Mouse (Mus musculus) lung, adult 18-20 months (tissue): ENCODE data around the gene Pcsk2.
A peak's percentile ranks its signal among the peaks of the same experiment; 100 is the strongest.

Source experiments
- DNase-seq, 2 experiments: peaks; one replicate each; pipeline ENCODE4 v3.0.0; 2022; ENCODE audit warnings: mixed read lengths in 2 of 2

Gene Pcsk2

DNA sequence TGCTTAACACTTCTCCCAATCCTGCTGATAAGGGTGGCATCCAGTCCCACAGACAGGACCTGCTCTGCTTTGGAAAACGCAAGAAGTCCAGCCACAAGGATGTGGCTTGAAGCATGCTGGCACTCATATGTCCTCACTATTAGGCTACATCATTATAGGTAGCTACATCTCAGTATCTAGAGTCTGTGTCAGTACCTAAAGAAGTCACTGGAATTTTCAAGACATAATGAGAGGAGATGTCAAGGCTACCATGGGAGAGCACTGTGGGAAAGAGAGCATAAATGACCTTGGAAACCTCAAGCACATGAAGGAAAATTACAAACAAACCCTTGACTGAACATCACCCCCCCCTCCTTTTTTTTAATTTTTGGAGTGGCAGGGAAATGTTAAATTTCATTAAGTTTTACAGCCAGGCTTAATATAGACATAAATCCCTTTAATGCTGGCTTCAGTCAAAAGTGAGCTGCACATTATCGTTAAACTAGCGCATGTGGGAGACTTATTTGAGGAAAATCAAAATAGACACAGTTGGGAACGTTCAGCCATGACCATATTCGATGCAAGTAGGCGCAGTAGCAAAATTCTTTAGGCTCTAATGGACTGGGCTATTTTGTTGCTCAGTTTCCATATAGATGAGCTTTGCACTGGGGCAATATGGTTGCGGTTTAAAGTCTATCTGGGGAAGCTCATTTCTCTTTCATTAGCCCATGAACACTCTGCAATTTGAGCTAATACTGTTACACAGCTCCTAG is 193.7 kb downstream of the Pcsk2 start:
- no peak for DNase-seq

DNA sequence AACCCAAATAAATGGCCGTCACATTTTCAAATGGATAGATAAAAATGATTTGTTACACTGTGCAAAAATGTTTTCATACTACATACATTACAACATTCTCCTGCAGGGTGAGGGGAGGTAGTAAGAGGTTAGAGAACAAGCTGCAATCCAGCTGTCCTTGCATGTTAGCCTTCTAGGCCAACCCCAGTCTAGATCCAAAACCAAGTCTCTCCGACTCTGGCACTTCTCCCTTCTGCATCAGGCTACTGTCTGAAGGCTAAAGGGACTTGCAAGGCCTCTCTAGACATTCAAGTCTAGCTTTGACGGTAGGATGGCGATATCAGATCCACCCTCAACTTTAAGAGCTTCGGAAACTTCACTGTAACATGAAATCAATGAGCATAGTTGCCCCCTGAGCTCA is 196.5 kb downstream of the Pcsk2 start:
- DNase-seq: no peak

DNA sequence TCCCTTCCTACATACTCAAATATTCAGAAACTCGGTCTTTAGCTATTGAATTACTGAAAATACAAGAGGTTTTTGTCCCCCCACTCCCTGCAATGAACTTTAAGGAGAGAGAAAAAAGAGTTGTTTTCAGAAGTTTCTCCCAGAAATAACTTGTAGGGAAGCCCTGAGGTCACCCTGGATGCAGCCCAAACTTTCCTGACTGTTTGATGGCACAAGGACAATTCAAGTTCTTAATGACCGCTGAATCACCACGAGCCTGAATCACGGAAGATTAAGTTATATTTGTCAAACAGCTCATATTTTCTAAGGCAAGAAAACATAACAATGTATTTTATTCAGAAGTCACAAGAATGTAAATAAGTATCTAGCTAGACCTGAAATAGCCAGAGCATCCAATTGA is 197.1 kb downstream of the Pcsk2 start:
- DNase-seq: no peak

DNA sequence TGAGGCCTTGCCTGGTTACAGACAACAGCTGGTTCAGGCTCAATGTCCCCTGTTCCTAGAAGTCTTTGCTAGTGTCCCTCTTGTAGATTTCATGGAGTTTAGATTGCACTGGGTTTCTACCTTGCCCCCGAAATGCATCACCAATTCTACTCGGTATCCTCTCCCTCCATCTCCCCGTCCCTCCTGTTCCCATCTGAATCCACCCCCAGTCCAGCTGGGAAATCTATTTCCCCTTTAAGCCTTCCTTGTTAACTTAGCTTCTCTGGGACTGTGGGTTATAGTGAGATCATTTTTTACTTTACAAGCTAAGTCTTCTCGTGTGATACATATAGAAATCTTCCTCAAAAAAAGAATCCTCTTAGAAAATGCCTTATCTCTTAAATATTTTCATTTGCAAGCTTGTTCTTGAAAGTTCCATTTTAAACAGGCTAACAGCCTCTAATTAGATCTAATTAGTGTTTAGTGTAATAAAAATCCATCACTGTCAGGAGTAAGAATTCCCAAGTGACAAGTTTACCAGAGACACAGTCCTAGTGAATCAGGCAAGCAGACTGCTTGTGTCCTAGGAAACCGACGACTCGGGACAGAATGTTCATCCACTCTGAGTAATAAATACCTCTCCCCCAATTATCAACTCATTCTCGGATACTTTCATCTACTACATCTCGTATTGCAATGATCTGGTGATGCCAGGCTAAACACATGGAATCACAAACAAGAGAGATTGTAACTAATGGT is 206.3 kb downstream of the Pcsk2 start:
- DNase-seq: no peak

DNA sequence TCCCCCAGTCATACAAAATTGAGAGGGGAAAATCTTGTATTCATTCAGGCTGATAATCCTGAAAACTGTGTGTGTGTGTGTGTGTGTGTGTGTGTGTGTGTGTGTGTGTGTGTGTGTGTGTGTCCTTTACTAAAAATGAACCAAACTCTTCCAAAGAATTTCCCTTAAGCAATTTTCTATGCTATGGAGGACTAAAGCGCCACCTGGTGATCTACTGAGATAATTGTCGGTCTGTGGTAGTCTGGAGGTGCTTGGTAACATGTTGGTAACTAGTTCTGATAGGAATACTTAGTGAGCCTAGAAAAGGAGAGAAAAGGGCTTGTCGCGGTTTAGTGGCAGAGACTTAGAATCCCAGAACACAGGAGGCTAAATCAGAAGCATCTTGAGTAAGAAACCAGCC is 230.5 kb downstream of the Pcsk2 start:
- peak in 1 of 2 experiments; percentile 8 for DNase-seq

DNA sequence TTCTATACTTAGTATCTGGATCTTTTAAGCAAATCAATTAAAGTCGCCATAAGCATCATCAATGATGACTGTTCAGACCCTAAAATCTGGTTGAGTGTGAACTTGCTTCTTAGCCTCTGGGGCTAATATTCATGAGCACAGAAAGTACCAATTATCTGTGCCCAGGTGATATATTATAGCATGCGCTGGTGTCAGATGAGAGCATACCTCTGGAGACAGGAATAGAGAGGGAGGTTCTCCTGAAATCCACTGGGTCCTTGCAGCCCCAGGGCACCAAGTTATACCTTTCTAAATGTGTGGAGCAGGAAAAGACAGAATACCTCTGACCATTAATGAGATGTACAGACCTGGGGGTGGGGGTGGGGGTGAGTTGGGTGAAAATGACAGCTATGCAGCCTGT is 234.4 kb downstream of the Pcsk2 start:
- DNase-seq: no peak

DNA sequence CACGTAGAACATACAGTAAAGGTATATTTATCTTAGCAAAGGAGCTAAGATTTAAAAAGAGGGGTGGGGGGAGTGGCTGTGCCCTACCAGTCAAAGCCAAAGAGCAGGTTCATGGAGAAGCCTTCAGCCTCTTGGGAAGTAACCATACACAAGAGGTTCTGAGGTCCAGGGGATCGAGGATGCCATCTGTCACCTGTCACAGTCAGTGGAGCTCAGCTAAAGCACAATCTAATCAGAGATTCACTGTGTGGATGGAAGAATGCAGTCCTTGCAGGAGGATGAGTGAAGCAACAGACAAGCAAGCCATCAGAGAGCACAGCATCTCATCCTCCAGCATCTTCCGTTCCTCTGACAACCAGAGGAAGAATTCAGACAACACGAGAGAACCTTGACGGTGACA is 244.0 kb downstream of the Pcsk2 start:
- no peak for DNase-seq

DNA sequence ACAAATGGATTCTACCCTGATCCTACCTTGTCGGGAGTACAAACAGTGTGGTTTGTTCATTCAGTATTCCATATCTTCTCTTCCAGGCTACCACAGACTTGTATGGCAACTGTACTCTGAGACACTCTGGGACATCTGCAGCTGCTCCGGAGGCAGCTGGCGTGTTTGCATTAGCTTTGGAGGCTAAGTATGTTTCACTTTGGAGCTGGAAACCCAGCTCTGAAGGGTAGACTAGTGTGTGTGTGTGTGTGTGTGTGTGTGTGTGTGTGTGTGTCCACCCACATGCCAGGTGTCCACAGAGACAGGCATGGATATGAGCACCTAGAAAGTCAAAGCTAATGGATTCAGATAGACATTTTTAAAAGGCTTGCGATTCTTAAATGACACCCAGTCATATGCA is 249.9 kb downstream of the Pcsk2 start:
- no peak for DNase-seq

DNA sequence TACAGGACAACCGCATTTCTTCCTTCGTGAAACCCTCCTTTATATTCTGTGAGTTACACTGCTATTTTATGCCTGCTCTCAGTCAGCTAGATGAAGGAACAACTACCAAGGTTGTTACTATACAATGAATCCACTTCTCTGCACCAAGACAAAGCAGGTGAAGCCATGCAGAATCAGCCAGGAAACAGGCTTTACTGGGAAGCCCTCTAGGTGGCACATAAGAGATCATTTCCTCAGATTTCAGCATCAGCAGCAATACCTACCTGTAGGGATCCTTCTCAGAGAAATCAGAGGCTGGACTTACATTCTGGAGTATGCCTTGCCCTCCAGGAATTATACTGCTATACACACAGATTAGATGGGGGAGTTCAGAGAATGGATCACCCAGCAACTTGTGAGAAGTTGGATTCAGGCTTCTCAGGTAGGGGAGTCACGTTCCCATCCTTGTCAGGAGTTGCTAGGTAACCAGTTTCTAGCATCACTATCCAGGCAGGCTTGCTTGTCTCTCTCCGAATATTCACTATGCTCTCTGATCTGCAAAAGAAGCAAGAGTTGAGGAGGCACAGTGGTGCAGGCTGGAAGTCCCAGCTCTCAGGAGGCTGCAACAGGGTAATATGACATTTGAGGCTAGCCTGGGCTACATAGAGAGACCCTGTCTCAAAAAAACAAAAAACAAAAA is 250.5 kb downstream of the Pcsk2 start:
- no peak for DNase-seq

DNA sequence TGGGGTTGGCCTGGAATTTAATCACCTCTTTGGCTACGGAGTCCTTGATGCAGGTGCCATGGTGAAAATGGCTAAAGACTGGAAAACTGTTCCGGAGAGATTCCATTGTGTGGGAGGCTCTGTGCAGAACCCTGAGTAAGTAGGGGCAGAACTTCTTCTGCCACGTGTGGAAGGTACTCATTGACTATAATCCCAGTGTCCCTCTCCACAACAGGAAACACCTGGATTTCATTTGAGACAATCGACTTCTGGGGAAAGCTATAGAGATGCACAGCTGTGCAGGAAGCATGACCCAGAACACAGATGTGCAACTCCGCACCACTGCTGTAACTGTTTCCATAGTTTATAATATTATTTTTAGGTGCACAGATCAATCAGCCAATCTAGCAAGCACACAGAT is 255.1 kb downstream of the Pcsk2 start:
- no peak for DNase-seq

DNA sequence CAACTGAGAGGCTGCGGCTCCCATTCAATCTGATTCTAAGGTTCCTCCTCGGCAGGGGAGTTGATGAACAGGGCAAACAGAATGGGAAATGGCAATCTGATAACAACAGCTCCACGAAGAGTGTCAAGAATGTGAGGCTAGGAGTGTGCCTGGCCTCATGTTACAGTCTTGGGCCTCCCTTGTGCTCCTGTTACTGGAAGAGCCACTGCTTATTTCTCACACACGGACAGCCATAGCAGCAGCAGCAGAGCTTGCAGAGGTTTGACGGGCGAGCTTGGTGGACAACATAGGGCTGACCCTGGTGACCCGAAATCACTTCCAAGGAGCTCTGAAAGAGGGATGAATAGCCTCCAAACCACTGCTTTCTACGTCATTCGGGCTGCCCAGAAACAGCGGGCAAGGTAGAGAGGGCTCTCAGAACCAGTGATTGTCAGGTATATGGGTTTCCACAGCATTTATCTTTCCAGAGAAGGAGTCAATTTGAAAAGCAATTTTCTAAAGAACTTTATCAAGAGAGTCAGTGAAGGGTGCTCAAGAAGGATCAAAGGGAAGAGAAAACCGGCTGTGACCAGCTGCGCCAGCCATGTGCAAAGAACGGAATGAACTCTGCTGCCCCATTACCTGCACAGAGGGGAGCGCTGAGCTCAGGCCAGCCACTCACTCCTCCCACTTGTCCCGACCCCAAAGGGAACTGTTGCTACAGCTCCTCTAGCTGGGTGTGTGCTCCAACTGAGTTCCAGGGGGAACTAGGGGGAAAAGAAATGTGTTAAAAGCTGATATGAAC is 260.4 kb downstream of the Pcsk2 start:
- peak; percentile 61 to 78 for DNase-seq

DNA sequence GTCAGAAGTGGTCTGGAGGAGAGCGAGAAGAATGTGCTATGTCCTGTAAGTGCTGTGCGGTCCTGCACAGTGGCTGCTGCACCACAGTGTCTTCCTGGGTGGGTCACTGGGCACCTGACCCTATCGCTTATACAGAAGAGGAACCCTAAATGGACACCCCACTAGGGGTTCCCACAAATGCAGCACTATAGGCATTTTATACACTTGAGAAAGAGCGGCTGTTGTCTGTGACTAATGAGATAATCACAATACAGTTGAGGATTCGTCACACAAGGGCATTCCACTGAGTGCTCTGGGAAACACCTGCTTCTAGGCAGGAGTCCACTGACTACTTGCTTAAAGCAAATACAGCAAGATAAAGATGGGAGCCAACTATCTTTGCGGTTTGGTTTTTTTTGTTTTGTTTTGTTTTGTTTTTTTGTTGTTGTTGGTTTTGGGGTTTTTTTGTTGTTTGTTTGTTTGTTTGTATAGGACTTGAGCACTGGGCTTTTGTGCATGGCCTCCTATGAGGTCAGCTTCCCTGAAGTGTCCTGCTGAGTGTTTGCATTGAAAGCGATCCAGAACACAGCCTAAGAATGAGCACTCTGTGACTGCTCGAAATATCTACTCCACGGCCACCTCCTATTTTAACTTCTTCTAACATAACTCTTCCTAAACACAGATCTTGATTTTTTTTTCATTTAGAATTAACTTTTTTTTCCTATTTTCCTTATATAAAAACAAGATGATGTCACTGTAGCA is 261.1 kb downstream of the Pcsk2 start:
- DNase-seq: peak; percentile 78 to 84

DNA sequence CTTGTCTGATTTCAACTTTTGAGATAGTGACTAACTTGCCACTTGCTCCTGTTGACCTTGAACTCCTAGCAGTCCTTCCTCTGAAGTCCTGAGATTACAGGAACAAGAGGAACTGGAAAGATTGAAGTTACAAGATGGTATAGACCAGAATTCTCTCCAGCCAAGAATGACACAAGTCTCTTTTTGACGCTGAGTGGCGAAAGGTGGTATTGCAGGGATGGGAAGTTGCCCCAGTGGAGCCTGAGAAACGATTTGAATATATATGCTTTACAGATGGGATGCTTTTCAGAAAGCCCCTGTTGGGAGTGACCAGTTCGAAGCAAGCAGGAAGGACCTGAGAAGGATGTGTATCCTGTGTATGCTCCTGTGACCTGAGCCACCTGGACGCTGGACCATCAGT is 262.8 kb downstream of the Pcsk2 start:
- DNase-seq: peak in 1 of 2 experiments; percentile 12

DNA sequence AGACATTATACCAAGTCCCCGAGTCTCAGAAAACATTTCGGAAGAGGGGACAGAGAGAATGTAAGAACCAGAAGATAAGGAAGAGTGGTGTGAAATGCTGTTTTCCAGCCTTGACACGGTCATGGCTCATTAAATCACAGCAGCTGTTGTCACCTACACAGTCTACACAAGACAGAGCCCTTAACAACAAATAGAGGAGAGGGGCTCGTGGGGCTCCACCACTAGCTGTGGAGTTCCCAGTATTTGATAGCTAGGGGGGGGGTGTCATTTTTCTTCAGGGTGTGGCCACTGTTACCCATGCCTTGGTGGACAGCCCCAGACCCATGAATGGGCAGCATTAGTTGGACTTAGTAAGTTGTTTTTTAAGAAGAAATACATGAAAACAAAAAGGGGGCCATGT is 266.3 kb downstream of the Pcsk2 start:
- no peak for DNase-seq

DNA sequence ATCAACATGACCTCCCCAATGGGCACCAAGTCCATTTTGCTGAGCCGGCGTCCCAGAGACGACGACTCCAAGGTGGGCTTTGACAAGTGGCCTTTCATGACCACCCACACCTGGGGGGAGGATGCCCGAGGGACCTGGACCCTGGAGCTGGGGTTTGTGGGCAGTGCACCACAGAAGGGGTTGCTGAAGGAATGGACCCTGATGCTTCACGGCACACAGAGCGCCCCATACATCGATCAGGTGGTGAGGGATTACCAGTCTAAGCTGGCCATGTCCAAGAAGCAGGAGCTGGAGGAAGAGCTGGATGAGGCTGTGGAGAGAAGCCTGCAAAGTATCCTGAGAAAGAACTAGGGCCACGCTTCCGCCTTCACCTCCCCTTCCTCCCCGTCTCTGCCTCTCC is 267.5 kb downstream of the Pcsk2 start:
- no peak for DNase-seq

DNA sequence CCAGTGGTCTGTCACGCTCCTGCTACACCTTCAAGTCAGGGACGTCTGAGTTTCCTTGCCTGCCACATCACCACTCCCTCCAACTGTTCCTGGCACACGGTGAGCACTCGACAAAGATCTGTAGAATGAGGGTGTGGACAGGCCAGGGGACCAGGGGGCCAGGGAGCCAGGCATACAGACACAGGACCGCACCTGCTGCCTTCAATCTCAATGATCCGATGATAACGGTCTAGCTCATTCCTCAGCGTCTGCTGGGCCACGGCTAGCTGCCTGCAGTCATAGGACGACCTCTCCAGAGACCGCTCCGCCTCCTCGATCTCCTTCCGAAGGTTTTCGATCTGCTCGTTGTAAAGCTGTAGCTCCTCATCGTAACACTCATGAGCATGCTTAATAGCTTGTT is 285.7 kb downstream of the Pcsk2 start:
- DNase-seq: no peak

DNA sequence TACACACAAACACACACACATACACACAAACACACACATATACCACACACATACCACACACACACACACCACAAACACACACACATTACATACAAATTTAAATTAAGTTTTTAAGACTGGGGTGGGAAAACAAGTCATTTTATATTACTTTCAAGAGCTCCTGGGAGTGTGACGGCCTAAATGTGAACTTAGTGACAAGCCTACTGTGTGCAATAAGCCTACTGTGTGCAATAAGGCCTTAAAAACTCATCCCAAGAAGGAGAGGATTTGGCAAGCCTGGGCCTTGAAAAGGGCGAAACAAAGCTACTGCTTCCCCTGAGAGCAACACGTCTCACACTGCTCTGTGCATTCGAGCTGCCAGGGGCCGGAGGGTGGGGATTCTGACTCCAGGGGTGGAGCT is 286.8 kb downstream of the Pcsk2 start:
- no peak for DNase-seq

DNA sequence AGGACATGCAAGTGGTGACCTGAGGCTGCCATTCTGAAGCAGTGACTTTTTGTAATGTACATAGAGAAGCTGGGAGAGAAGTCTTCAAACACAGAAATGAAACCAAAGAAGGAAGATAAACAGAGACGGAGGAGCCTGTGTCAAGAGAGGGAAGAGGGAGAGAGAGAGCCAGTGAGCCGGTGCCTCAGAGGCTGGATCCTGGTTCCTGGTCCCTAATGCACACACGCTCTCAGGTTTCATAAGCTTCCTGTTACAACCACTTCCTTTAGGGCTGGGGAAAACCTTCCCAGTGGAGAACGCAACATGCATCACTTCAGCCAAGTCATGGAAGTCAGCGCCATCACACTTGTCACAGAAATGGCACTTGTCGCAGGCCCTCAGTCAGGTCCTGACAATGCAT is 288.1 kb downstream of the Pcsk2 start:
- DNase-seq: peak in 1 of 2 experiments; percentile 16

DNA sequence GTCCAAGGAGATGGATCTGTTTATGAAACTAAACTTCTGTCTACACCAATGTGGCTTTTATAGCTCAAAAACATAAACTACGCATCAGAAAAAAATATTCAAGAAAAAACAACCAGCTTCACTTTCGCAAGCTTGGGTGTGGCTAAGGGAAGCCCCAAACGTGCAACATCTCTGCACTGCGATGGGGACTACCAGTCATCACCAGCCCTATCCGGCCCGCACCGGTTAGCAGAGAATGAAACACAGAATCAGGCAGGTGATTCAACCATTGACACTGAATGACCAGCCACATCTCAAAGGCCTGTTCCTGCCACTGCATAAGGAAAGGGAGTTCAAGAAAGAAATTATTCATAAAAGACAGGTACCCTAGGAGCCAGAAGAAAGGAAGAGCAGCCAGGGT is 289.9 kb downstream of the Pcsk2 start:
- no peak for DNase-seq

DNA sequence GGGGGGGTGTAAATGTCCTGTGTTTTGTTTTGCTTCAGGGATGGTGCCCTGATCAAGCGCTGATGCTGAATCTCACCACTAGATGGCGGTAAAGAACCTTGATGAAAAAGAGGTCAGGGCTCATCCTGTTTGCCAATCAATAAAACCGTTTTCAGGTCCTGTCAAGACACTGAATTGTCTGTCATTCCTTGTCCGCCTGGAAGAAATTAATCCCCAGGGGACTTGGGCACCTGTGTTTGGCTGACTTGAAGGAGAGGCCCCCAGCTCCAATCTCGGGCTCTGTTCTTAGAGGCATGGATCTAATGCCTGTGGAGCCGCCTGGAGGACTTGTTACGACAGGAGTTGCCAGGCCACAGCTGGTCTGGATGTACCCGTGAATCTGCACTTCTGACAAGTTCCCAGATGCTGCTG is 291.3 kb downstream of the Pcsk2 start:
- peak; percentile 66 to 75 for DNase-seq

DNA sequence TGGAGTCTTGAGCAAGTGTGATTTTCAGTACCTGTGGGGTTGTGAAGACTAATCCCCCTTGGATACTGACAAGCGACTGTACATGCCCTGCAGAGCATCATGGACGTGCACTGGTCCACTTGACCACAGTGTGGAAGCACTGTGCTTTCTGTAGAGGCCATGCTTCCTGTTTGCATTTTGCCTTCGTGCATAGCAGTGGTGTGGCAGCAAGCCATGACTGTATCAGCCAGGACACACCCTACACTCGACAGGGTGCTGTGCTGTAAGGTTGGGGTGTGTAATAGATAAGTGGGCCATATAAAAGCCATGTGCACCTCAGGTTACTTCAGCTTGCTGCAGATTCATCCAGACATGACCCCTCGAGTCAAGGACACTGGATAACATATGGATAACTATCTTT is 292.7 kb downstream of the Pcsk2 start:
- DNase-seq: peak; percentile 83 to 87

DNA sequence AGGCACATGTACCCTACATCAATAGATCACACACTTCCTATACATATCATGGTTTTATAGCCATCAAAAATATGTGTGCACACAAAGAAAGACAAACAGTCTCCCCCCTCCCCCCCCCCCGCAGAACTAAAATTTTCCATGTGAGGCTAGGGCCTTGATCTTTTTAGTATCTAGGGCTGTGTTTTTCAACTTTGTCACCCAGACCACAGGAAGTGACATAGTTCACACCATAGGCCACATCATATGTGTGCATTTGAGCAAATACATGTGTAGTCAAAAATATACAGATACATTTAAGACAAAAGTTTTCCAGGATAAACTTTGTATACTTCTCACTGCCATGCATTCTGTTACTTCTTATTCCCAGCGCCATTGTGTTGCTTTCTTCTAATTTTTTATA is 293.5 kb downstream of the Pcsk2 start:
- DNase-seq: no peak
